Mouse (Mus musculus): ENCODE measurements at regions not wholly inside any gene's neighbourhood (a gene's known extent, or its start where the extent isn't known, plus 50 kb on each side); places are given as distances from the start of the nearest gene placed in this dataset.
"Not testable (repeated sequence)": the region's sequence is repeated elsewhere in the genome, so short reads cannot be mapped to it uniquely, and the experiment has no call there.

DNA sequence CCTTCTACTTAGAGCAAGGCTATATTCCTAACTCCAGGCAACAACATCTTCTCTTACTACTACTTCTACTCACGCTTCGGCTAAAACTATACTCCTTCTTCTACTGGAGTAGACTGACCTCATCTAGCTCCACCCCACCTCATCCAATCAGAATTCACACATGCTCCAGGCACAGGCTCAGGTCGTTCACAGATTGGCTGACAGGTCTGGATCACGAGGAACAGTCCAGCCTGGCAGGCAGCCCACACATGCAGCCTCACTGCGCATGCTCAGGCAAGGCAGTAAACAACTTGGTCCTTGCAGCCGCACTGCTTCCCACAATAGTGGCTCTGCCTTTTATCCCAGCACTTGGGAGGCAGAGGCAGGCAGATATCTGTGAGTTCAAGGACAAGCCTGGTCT is 182.4 kb downstream of the Katnal1 start:
- intact Hi-C loops (cut with DNase I); DNase-seq: not testable (repeated sequence)

DNA sequence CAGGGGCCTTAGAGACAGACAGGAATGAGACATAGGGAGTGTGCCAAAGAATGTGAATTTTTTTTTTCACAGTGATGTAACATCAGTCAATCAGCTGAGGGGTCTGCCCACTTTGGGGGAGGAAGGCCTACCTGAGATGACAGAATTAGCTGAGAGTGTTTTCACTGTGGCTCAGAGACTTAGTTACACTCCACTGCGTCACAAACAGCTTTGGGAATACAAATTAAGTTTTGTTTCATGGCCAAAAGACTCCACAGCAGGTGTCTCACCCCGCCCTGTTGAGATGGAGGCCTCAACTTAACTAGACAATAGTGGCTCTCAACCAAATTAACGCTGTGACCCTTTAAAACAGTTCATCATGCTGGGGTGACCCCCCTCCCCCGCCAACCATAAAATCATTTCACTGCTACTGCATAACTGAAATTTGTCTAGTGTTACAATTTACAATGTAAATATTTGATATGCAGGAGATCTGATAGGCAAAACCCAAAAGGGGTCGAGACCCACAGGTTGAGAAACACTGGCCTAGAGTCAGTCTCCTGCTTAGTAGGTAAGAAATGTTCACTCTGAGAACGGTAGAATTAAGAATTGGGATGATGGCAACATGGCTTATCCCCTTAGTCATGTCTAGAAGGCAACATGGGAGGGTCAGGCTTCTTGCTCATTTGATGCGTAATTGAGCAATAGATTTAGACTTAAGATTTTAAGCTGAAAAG is 184.3 kb downstream of the Katnal1 start:
- no peak for DNase-seq
- intact Hi-C loops (cut with DNase I): no loop called here

DNA sequence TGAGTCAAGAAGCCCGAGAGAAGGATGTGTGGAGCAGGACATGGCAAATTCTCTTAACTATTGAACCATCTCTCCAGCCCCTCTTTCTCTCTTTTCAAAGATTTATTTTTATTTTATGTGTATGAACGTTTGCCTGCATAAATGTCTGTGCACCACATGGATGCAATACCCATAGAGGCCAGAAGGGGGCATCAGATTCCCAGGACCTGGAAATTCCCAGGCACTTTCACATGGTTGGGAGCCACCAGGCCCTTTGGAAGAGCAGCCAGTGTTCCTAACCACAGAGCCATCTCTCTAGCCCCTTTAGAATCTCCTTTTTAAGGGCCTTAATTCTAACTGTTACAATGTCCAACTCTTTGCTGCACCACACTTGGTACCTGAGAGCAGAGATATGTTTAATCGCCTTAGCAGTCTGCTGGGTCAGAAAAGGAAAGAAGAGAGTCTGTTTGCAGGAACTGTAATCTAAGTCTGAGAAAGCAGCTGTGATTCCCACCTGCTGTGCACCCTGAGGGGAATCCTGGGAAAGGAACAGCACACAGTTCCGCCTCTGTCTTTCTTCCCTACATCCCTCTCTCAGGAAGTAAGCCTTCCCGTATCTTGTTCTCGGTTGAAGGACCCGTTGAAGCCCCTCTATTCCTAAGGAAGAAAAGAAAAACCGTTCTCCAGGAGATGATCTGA is 186.8 kb downstream of the Katnal1 start:
- no peak for DNase-seq
- intact Hi-C loops (cut with DNase I): no loop called here

DNA sequence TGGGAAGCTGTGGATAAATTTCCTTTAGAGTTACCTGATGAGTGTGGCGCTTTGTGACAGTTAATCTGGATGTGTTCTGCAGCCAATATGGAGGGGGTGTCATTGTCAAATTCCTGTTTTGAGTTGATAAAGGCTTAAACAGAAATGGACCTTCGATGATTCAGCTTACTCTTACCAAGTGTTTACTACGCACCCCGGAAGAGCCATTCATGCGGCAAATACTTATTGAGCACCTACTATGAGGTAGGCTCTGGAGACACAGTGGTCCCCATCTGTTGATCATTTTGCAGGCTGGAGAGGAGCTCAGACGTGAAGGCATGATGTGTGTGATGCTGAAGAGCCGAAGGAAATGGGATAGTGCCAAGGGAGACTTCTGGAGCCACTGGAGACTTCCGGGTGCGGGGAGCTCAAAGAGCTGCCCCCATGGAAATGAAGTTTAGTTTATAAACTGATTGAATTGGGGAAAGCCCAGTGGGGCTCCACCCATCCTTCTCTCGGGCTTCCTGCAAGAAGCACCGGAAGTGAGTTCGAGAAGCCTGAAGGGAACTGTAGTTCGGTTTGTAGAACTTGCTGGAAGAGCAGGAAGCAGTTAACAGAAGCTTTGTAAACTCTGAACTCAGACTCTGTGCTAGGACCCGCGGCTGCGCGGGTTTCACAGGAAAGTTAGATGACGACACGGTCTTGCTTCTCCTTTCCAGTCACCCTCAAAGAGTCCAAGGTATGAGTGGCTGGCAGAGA is 187.7 kb downstream of the Katnal1 start:
- intact Hi-C loops (cut with DNase I): no loop called here
- DNase-seq: no peak

DNA sequence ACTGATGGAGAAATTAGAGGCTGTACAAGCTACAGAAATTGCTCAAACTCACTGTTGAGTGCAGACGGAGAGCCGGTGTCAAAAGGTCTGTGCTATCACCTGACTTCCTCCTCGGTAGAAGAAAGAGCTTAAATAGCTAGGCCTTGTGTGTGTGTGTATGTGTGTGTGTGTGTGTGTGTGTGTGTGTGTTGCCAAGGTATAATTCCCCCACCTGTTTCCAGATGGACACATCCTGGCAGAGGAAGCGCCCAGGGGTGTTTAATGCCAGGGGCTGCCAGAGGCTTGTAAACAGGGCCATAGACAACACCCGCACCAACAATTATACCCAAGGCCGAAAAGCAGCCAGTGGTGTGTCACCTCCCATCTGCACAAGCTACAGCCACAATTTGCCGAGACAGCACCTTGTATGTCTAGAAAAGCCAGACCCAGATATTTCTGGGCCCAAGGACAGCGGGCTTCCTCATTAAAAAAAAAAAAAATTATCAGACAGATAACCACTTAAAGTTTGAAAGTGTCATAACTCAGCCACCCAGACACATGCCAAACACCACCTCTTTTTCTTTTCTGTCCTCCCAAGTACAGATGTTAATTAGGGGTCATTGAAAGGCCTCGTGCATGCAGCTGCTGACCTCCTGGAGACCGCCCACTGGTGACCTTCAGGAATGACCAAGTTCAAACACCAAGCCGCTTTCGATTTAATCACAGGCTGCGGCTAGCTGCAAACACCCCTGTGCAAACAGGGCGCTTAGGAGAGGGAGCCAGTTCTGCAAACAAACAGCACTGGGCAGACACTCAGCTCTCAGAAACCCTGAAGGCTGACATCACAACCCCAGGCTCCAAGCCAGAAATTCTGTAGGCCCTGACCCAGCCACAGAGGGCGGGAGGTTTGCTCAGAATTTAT is 188.0 kb upstream of the Ubl3 start:
- intact Hi-C loops (cut with DNase I): no loop called here

DNA sequence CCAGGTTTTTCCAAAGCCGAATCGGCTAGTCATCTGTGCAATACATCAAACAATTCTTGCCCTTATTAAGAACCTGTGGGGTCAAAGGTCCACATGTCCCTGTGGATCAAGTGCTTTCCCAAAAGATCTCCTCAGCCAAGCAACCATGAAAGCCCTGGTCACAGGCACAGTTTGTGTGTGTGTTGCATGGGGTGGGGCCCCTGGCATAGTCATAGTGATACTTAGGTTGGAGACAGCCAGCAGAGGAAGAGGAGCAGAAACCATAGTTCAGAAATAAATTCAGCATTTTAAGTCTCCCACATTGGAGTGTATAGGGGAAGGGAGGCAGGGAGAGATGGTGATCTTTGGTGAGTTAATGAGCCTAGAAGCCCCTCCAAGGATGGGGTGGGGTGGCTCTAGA is 187.1 kb upstream of the Ubl3 start:
- DNase-seq: no peak
- intact Hi-C loops (cut with DNase I): no loop called here

More for the DNA sequence above, 188.0 kb upstream of the Ubl3 start:
- peak; percentile 39 to 62 for DNase-seq

DNA sequence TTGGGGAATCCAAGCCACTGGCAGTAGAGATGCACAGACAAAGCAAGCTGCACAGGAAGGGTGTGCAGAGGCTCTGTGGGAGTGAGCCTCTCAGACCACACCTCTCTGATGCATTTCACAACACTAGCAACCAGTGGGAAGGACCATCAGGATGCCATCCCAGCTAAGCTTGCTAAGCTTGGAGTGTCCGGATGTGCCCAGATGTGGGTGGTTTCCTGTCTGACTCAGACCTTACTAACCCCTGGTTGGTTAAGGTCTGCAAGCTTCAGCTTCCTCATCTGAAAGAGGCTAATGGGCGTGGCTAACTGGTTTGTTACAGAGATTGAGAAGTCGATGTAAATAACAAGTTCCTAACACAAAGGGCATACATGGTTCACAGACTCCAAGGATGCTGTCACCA is 186.6 kb upstream of the Ubl3 start:
- intact Hi-C loops (cut with DNase I): no loop called here

DNA sequence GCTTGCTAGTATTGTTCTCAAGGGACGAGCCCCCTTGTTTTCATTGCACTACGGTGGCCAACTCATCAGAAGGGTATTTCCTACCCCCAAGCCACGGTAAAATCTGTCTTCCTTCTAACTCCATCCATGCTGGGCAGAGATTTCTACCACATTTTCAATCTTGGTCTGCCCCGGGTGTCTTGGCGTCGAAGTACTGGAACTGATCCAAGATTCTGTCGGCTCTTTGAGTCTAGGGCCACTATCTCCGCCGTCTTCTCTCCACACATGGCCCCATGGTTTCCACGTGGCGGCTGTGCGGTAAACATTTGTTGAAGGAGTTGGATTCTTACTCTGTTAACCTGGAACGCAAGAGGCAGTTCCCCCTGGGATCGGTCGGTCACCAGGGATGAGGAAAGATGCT is 177.0 kb upstream of the Ubl3 start:
- intact Hi-C loops (cut with DNase I): no loop called here
- DNase-seq: no peak

More for the DNA sequence above, 186.6 kb upstream of the Ubl3 start:
- no peak for DNase-seq

DNA sequence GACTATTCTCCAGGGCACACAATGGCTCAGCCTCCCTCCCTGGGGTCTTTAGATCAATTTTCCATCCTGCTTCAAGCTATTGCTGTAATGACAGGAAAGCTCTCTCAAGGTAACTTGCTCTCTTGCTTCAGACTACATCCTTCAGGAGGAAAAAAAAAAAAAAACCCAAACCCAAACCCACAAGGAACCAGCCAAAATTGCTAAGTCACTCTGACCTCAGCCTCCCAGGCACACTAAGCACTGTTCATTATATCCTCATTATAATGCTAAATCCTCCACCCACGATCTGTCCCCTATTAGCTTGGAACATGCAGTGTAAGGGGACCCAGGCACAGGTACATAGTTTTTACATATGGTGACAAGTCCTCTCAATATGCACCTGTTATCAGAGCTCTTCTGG is 175.9 kb upstream of the Ubl3 start:
- intact Hi-C loops (cut with DNase I): no loop called here
- no peak for DNase-seq

DNA sequence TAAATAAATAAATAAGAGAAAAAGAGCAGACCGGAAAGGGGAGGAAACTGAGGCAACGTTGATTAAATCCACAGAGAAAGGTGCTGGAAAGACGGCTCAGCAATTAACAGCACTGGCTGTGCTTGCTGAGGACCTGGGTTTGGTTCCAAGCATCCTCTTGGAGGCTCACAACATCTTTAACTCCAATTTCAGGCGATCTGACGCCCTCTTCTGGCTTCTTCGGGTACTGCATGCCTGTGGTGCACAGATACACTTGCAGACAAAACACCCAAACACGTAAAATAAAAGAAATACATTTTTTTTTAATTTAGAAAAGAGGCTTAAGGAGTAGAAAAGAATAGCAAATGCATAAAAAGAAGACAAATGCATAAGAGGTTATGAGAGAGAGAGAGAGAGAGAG is 173.9 kb upstream of the Ubl3 start:
- no peak for DNase-seq
- intact Hi-C loops (cut with DNase I): no loop called here

DNA sequence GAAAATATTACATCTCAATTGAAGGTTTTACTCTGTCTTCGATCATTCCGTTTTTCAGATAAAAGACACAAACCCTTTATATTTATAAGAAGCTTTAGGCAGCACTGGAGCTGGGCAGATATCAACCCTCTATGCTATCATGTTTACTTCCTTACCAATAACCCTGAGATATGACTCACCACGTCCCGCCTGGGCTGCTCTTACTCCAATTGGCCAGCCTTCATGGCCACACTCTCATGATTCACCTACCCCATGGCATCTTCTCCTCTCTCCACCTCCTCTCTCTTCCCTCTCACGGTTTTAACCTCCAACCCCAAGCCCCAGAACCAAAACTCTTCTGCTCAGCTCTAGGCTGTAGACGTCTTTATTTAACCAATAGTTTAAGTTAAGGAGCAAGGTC is 171.9 kb upstream of the Ubl3 start:
- DNase-seq: no peak
- intact Hi-C loops (cut with DNase I): no loop called here

DNA sequence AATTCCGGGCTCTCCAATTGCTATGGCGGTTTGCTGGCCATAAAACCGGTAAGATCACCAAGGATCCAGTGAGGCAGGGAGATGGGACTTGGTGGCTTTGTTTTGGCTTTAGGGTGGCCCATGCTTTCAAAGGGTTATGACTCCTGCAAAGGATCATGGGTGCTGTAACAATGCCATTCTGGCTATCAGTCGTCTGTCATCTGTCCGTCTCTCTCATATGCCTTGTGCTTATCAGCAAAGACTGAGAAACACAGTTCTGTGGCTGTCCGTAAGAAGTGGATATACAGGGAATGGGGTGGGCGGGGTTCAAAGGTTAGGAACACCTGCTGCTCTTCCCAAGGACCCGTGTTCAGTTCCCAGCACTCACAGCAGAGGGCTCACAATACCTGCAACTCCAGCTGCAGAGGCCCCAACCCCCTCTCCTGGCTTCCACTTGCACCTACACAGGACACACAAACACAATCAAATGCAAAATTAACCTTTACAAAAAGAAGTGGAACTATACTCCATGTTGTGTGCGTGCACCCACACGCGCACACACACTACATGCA is 171.2 kb upstream of the Ubl3 start:
- intact Hi-C loops (cut with DNase I): no loop called here
- no peak for DNase-seq

DNA sequence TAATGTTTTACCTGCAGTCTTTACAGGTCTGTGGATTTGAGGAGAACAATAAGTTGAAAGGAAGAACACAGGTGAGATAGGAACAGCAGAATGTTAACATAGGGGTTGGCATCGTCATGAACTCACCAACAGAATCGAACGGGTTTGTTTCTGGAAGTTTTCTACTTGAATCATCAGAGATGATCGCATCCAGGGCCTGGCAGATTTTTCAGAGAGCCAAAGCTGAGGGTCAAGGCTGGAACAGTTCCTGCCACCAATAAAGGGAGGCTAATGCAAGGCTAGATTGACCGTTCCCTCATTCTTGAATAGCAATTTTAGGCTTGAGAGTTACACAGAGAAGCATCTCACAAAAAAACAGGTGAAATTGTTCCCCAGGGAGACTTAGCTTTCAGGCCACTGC is 168.0 kb upstream of the Ubl3 start:
- intact Hi-C loops (cut with DNase I): no loop called here
- no peak for DNase-seq

DNA sequence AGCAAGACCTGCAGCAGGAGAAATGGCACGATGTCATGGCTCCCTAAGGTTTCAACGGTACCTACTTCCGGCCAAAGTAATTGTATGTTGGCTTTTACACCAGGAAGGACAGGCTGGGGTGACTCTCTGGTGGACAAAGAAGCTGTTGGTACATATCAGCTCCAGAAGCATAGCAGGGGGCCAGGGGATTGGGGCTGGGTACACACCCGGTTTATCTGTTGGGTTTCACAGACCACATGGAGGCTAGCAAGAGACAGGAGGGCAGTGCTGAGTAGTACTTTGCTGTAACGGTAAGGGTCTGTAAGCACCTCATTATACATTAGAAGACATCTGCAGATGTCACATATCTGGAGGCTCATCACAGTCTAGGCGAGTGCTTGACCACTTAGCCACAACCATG is 164.0 kb upstream of the Ubl3 start:
- intact Hi-C loops (cut with DNase I): no loop called here
- no peak for DNase-seq

DNA sequence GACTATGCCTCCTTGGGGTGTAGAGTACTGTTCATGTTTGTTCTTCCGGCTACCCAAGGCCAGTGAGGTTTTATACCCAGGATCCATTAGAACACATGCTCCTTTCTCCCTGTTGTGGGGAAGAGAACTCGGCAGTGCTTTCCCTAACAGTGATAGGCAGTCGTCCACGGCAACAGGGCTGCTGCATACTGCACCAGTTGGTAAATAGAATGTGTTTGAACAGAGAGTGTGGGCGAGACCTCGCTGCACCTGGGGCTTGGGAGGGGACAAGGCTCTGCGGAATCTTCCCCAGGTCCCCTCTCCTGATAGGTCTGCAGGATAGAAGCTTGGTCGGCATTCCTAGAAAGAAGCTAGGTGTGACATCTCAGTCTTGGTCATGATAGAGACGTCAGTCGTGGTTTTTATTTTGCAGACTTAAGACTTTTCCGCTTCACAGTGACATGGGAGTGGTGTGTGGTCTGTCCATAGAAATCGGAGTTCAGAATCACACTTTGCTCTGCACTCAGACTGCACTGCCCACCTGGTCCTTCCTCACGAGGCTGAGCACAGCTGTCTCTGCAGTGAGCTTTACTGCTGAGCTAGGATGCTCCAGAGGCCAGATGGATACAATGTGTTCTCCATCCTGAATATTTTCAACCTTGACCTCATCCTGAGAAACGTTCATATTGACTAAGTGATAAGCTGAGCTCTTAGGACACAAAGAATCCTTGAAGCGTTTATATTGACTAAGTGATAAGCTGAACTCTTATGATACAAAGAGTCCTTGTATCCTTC is 162.8 kb upstream of the Ubl3 start:
- DNase-seq: no peak
- intact Hi-C loops (cut with DNase I): no loop called here

DNA sequence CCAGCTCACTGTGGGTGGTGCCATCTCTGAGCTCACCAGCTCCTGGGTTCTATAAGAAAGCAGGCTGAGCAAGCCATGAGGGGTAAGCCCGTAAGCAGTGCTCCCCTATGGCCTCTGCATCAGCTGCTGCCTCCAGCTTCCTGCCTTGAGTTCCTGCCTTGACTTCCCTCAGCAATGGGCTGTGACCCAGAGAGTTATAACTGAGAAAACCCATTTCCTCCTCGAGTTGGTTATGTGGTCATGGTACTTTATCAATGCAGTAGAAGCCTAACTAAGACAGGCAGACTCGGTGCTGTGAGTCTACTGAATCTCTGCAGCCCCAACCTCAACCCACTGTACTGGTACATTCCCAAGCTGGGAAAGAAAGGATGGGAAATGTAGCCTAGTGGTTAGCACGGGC is 162.2 kb upstream of the Ubl3 start:
- DNase-seq: no peak
- intact Hi-C loops (cut with DNase I): no loop called here

DNA sequence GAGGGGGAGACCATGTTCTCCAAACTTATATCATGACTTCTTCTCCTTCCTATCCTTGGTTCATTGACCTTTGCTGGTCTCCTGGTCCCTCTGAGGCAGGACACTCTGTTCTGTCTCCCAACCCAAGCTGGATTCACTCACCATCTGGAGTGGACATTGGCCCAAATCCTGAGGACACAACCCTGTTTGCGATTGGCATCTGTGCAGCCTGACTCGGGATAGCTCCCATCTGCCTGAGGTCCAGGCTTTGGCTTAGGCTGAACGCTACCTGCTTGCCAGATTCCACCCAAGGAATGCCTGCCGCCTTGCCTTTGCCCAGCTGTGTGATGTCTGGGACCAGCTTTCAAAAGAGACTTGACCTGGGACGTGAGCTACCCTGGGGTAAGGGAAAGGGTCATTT is 161.2 kb upstream of the Ubl3 start:
- intact Hi-C loops (cut with DNase I): no loop called here
- DNase-seq: peak in 1 of 2 experiments; percentile 26

DNA sequence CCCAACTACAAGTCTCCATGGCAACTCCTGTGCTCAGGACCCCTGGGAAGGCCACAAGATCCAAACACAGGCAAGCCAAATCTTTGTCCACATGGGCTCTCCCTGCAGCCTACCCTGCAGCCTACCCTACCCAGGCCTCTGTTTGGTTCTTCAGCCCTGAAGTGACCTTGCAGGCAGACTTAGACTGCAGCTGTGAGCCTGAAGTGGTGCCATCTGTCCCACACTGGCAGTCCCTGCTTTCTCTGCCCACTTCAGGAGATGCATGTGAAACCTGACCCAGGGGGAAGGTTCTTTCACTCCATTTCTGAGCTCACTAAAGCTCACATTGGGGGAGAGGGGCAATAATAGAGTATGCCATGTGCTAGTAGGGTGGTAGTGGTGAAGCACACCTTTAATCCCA is 160.4 kb upstream of the Ubl3 start:
- no peak for DNase-seq
- intact Hi-C loops (cut with DNase I): no loop called here

DNA sequence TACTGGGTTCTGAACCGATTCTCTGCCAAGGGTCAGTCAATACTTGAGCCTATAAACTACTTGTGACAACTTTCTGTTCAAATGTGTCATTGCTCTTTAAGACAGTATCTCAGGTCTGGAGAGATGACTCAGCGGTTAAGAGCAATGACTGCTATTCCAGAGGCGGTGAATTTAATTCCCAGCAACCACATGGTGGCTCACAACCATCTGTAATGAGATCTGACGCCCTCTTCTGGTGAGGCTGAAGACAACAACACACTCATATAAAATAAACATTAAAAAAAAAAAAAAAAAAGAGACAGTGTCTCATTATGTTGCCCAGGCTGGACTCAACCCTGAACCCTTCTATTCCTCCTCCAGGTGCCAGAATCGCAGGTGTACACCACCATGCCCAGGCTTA is 159.0 kb upstream of the Ubl3 start:
- intact Hi-C loops (cut with DNase I): no loop called here
- DNase-seq: no peak
